ENCODE assay signal across 8 mouse cellular contexts in the genomic region with DNA sequence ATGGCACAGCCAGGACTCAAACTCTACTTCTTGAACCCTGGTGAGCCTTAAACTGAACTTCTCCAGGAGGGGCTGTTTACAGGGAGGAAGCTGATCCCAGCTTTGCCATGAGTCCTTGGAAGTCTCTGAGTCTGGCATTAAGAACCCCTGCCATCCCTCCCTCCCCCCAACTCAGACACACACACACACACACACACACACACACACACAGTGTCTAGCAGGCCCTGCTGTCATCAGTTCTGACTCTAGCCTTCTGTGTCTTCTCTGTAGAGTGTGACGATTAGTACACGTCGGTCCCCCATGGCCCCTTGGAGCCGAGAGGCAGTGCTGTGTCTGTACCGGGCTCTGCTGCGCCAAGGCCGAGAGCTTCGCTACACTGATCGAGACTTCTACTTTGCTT. TPM values are rescaled to one million over a fixed set of nuclear protein-coding genes. Genes with fewer than 3 reads are reported as not detected.
DNase-seq lines count a peak whose midpoint lies in the region; ATAC-seq and TF ChIP-seq lines count a peak whose summit lies in the region.

Gene AC140267.1, plus strand, starts transcription at position 301 of the 400 bp plus-strand sequence.

- ATAC-seq in lung, postnatal 0 days, result no peak
- no peak for ATAC-seq in cerebellum, adult (ENCODE audit: insufficient number of reproducible peaks, low FRiP score, low TSS enrichment)

- peak within 1 kb of the TSS; percentile 71 for H3K4me2 ChIP-seq in lung, postnatal 0 days (replicated peaks; ENCODE audit: low read depth, low read length)

- WGBS in lung, postnatal 0 days, result 90% methylated on average over 9 of the region's 9 CpGs
- 94% methylated on average over 9 of the region's 9 CpGs for WGBS in small intestine, adult 2 months

- no peak for TF ChIP-seq CTCF in lung, postnatal 0 days (IDR thresholded peaks at IDR 0.05)
- no peak for TF ChIP-seq CTCF in small intestine, adult 2 months (IDR thresholded peaks at IDR 0.05; ENCODE audit: extremely low read depth, insufficient read length, insufficient replicate concordance, low read depth, low read length)

- H3K36me3 ChIP-seq in lung, postnatal 0 days (ENCODE audit: insufficient read depth, low read length), result peaks cover 18% of the 10 kb centered on the region; the same call in 1 of the 2 replicates
- peaks cover 34% of the 10 kb centered on the region for H3K36me3 ChIP-seq in small intestine, adult 2 months (ENCODE audit: control insufficient read depth, insufficient read depth, low read length)

- intact Hi-C loops in left cerebral cortex, postnatal 36 days (cut with DNase I), result loop anchor here (2.0 kb wide), 1 partner anchor 19 kb away; the partner anchor contains the start of gene Atf4

- H3K9me3 ChIP-seq in lung, postnatal 0 days (ENCODE audit: low read length), result no peaks in the 10 kb centered on the region

- no peak for TF ChIP-seq EP300 in lung, postnatal 0 days (IDR thresholded peaks at IDR 0.05)

- no peaks in the 10 kb centered on the region for H3K27me3 ChIP-seq in lung, postnatal 0 days (replicated peaks; ENCODE audit: insufficient read depth, low read length)
- no peaks in the 10 kb centered on the region for H3K27me3 ChIP-seq in small intestine, adult 2 months (ENCODE audit: control insufficient read depth, insufficient read depth, low read length)

- no peak for TF ChIP-seq POLR2A in small intestine, adult 2 months (IDR thresholded peaks at IDR 0.05; ENCODE audit: low read depth, low read length)

- H3K27ac ChIP-seq in lung, postnatal 0 days (ENCODE audit: low read length), result 0 out of 2 replicates have a peak within 1 kb of the TSS, but pooled peaks have one; percentile 60
- H3K27ac ChIP-seq in small intestine, adult 2 months (ENCODE audit: insufficient read depth, low read depth, low read length), result no peak within 1 kb of the TSS

- DNase-seq in adrenal gland, adult 8-10 months, result no peak
- DNase-seq in adrenal gland, postnatal 10 days, result no peak
- no peak for DNase-seq in lung, postnatal 0 days (ENCODE audit: low spot score)
- no peak for DNase-seq in lung, postnatal 4 days
- DNase-seq in left cerebral cortex, postnatal 36 days (ENCODE audit: low spot score in 2 of 2), result no peak
- no peak for DNase-seq in gastrocnemius, postnatal 10 days

- H3K4me1 ChIP-seq in lung, postnatal 0 days (ENCODE audit: insufficient read depth, low read depth, low read length), result peaks cover 13% of the 10 kb centered on the region; the same call in 1 of the 2 replicates
- H3K4me1 ChIP-seq in small intestine, adult 2 months (ENCODE audit: control insufficient read depth, insufficient read depth, insufficient read length, low read length), result peaks cover 6% of the 10 kb centered on the region; the same call in 1 of the 2 replicates

- H3K9ac ChIP-seq in lung, postnatal 0 days (replicated peaks; ENCODE audit: low read depth), result peak within 1 kb of the TSS; percentile 75

- peak within 1 kb of the TSS; percentile 67 for H3K4me3 ChIP-seq in lung, postnatal 0 days (ENCODE audit: low read depth, low read length)
- H3K4me3 ChIP-seq in small intestine, adult 2 months (ENCODE audit: low read depth, low read length), result peak within 1 kb of the TSS; percentile 96

RNA-seq across cellular contexts. Expression of gene AC140267.1, which starts in this region (rescaled TPM):
- 10 to 100 TPM in 3 of 4 experiments, 1 to 10 TPM in 1; 8.7 to 29.0 (median 17.7) TPM for total RNA-seq in adrenal gland, adult 8-10 months (2022)
- total RNA-seq in adrenal gland, postnatal 10 days (2021), result 10 to 100 TPM in 1 of 2 experiments, 1 to 10 TPM in 1; 6.9 to 19.1 TPM
- not detected in 2 replicates for polyA plus RNA-seq in lung, postnatal 0 days (2015; fragmentation: Nextera tagmentation; extraction: Ambion mirVana)
- total RNA-seq in left cerebral cortex, postnatal 36 days (2021), result 10 to 100 TPM; 13.7 to 17.3 TPM
- not detected in 2 replicates for polyA plus RNA-seq in small intestine, adult 2 months (2012; rRNA removed)
- total RNA-seq in gastrocnemius, postnatal 10 days (2021), result 1 to 10 TPM in 1 of 2 experiments, not detected in 1; 7.5 TPM
